Mouse (Mus musculus) embryonic facial prominence, embryonic 12.5 days (tissue): ENCODE results near the gene Phactr1. TPM values are rescaled to one million over a fixed set of nuclear protein-coding genes. Genes with fewer than 3 reads are reported as not detected.

Source experiments
- ATAC-seq: fragments of 200-750 bp; cut with Nextera tagmentation; 2 replicates; pipeline ENCODE4 v1.8.0; 2017; ENCODE audit not compliant: insufficient number of reproducible peaks, insufficient read depth, low FRiP score, low TSS enrichment
- H3K27ac ChIP-seq: fragments of 300-500 bp; sonication (generic); 2 replicates; pipeline ENCODE4 v1.5.1; 2016; ENCODE audit warnings: mild to moderate bottlenecking
- H3K27me3 ChIP-seq: fragments of 300-500 bp; sonication (generic); 2 replicates; pipeline ENCODE4 v1.6.1; 2016; ENCODE audit warnings: mild to moderate bottlenecking, moderate library complexity
- H3K36me3 ChIP-seq: fragments of 300-500 bp; sonication (generic); 2 replicates; pipeline ENCODE4 v1.6.1; 2016; ENCODE audit warnings: mild to moderate bottlenecking
- H3K4me1 ChIP-seq: fragments of 300-500 bp; sonication (generic); 2 replicates; pipeline ENCODE4 v1.6.1; 2016
- H3K4me2 ChIP-seq: fragments of 300-500 bp; sonication (generic); replicated peaks from 2 replicates; pipeline ENCODE4 v1.6.1; 2016; ENCODE audit warnings: mild to moderate bottlenecking, moderate library complexity
- H3K4me3 ChIP-seq: fragments of 300-500 bp; sonication (generic); 2 replicates; pipeline ENCODE4 v1.5.1; 2016; ENCODE audit warnings: mild to moderate bottlenecking
- H3K9ac ChIP-seq: fragments of 300-500 bp; sonication (generic); 2 replicates; pipeline ENCODE4 v1.6.1; 2016; ENCODE audit warnings: mild to moderate bottlenecking, moderate library complexity
- H3K9me3 ChIP-seq: fragments of 300-500 bp; sonication (generic); 2 replicates; pipeline ENCODE4 v1.6.1; 2016; ENCODE audit warnings: mild to moderate bottlenecking, moderate library complexity
- WGBS: fragments of 180-500 bp; shearing (Covaris S2); methylation state at CpG from one replicate; pipeline ENCODE4 v1.1.7; 2016; 5-methylcytosine and 5-hydroxymethylcytosine counted together
- polyA plus RNA-seq: library from polyadenylated mRNA; unstranded; fragments of >200 nt; fragmentation: Nextera tagmentation; extraction: Ambion mirVana; gene quantifications from 2 replicates; pipeline ENCODE4 v1.2.1, GENCODE M21; 2016

Gene Phactr1
- polyA plus RNA-seq, 1 experiment from 2014 or later = 16.1 TPM

GRCm38 (mm10) chr13:43146515-43147258, 466.3 kb downstream of the Phactr1 start:
- no peaks in the 10 kb centered on the region for H3K27me3 ChIP-seq
- WGBS = 61% methylated on average over 8 of the region's 8 CpGs
- ATAC-seq = no peak

GRCm38 (mm10) chr13:43148692-43149091, 468.3 kb downstream of the Phactr1 start:
- H3K4me1 ChIP-seq = 0 out of 2 replicates have a peak, but pooled peaks cover 4% of the 10 kb centered on the region
- no peak overlapping the region for H3K27ac ChIP-seq
- H3K36me3 ChIP-seq = peaks cover 20% of the 10 kb centered on the region
- WGBS = 61% methylated on average over 4 of the region's 4 CpGs
- no peak overlapping the region for H3K4me2 ChIP-seq
- no peak overlapping the region for H3K4me3 ChIP-seq
- ATAC-seq = no peak
- H3K9ac ChIP-seq = no peak overlapping the region
- no peaks in the 10 kb centered on the region for H3K27me3 ChIP-seq
- no peaks in the 10 kb centered on the region for H3K9me3 ChIP-seq

More at GRCm38 (mm10) chr13:43146515-43147258, 466.3 kb downstream of the Phactr1 start:
- H3K9me3 ChIP-seq = no peaks in the 10 kb centered on the region
- 0 out of 2 replicates have a peak, but pooled peaks cover 4% of the 10 kb centered on the region for H3K4me1 ChIP-seq
- no peak overlapping the region for H3K4me3 ChIP-seq
- peaks cover 6% of the 10 kb centered on the region for H3K36me3 ChIP-seq
- no peak overlapping the region for H3K27ac ChIP-seq
- no peak overlapping the region for H3K9ac ChIP-seq
- no peak overlapping the region for H3K4me2 ChIP-seq

GRCm38 (mm10) chr13:43149661-43150060, 469.2 kb downstream of the Phactr1 start:
- no peak for ATAC-seq
- 0 out of 2 replicates have a peak, but pooled peaks cover 4% of the 10 kb centered on the region for H3K4me1 ChIP-seq
- H3K27ac ChIP-seq = no peak overlapping the region
- H3K4me3 ChIP-seq = no peak overlapping the region
- peaks cover 30% of the 10 kb centered on the region for H3K36me3 ChIP-seq
- WGBS = 70% methylated on average over 3 of the region's 3 CpGs
- no peaks in the 10 kb centered on the region for H3K9me3 ChIP-seq
- H3K4me2 ChIP-seq = no peak overlapping the region
- no peaks in the 10 kb centered on the region for H3K27me3 ChIP-seq
- no peak overlapping the region for H3K9ac ChIP-seq

- no peak for ATAC-seq
- 92% methylated on average over 14 of the region's 14 CpGs for WGBS
- Histone ChIP-seq H3K4me3 (no peak overlapping the region), H3K9ac (no peak overlapping the region), H3K27me3 (no peaks in the 10 kb centered on the region), H3K4me2 (no peak overlapping the region), H3K27ac (no peak overlapping the region), H3K9me3 (no peaks in the 10 kb centered on the region), H3K4me1 (0 out of 2 replicates have a peak, but pooled peaks cover 4% of the 10 kb centered on the region), H3K36me3 (peaks cover 39% of the 10 kb centered on the region)
Measured at GRCm38 (mm10) chr13:43152005-43152520, 471.6 kb downstream of the Phactr1 start.

- Histone ChIP-seq H3K27me3 (no peaks in the 10 kb centered on the region), H3K4me3 (no peak overlapping the region), H3K9ac (no peak overlapping the region), H3K4me2 (no peak overlapping the region), H3K27ac (no peak overlapping the region), H3K9me3 (no peaks in the 10 kb centered on the region), H3K36me3 (peaks cover 43% of the 10 kb centered on the region), H3K4me1 (no peaks in the 10 kb centered on the region)
- ATAC-seq = no peak
- WGBS = 41% methylated on average over 5 of the region's 5 CpGs
Measured at GRCm38 (mm10) chr13:43157370-43157769, 476.9 kb downstream of the Phactr1 start.

GRCm38 (mm10) chr13:43158281-43158680, 477.9 kb downstream of the Phactr1 start:
- Histone ChIP-seq H3K9ac (no peak overlapping the region), H3K4me3 (no peak overlapping the region), H3K27ac (no peak overlapping the region), H3K27me3 (no peaks in the 10 kb centered on the region), H3K36me3 (peaks cover 40% of the 10 kb centered on the region), H3K4me1 (no peaks in the 10 kb centered on the region), H3K9me3 (no peaks in the 10 kb centered on the region), H3K4me2 (no peak overlapping the region)
- ATAC-seq = no peak
- 43% methylated on average over 5 of the region's 5 CpGs for WGBS

GRCm38 (mm10) chr13:43159429-43159828, 479.0 kb downstream of the Phactr1 start:
- Histone ChIP-seq H3K4me2 (no peak overlapping the region), H3K9me3 (no peaks in the 10 kb centered on the region), H3K9ac (no peak overlapping the region), H3K4me3 (no peak overlapping the region), H3K27ac (no peak overlapping the region), H3K36me3 (peaks cover 40% of the 10 kb centered on the region), H3K27me3 (no peaks in the 10 kb centered on the region), H3K4me1 (no peaks in the 10 kb centered on the region)
- WGBS = 72% methylated on average over 3 of the region's 3 CpGs
- no peak for ATAC-seq

- Histone ChIP-seq H3K36me3 (peaks cover 18% of the 10 kb centered on the region), H3K4me2 (no peak overlapping the region), H3K9me3 (no peaks in the 10 kb centered on the region), H3K27me3 (no peaks in the 10 kb centered on the region), H3K4me3 (no peak overlapping the region), H3K27ac (no peak overlapping the region), H3K9ac (no peak overlapping the region), H3K4me1 (no peaks in the 10 kb centered on the region; the same call in 1 of the 2 replicates)
- no peak for ATAC-seq
- 73% methylated on average over 9 of the region's 9 CpGs for WGBS
Measured at GRCm38 (mm10) chr13:43167721-43168120, 487.3 kb downstream of the Phactr1 start.

GRCm38 (mm10) chr13:43171020-43171710, 490.7 kb downstream of the Phactr1 start, which contains the start of gene Tbc1d7:
Gene Tbc1d7, minus strand, starts transcription at chr13:43171501.
- Histone ChIP-seq H3K27ac (peak within 1 kb of the TSS; percentile 74), H3K4me1 (no peaks in the 10 kb centered on the region; the same call in 1 of the 2 replicates), H3K9ac (peak within 1 kb of the TSS; percentile 78), H3K4me2 (peak within 1 kb of the TSS; percentile 59), H3K9me3 (no peaks in the 10 kb centered on the region), H3K4me3 (peak within 1 kb of the TSS; percentile 72), H3K27me3 (no peaks in the 10 kb centered on the region), H3K36me3 (no peaks in the 10 kb centered on the region; the same call in 1 of the 2 replicates)
- under 1% methylated on average over 48 of the region's 48 CpGs for WGBS
- peak; percentile 89 for ATAC-seq

GRCm38 (mm10) chr13:43172036-43172713, 491.8 kb downstream of the Phactr1 start:
- H3K27ac ChIP-seq = peak overlapping the region; percentile 74; the same call in 1 of the 2 replicates
- H3K4me1 ChIP-seq = no peaks in the 10 kb centered on the region; the same call in 1 of the 2 replicates
- no peaks in the 10 kb centered on the region for H3K9me3 ChIP-seq
- 35% methylated on average over 14 of the region's 14 CpGs for WGBS
- peak overlapping the region; percentile 78 for H3K9ac ChIP-seq
- H3K36me3 ChIP-seq = no peaks in the 10 kb centered on the region; the same call in 1 of the 2 replicates
- peak overlapping the region; percentile 72 for H3K4me3 ChIP-seq
- H3K27me3 ChIP-seq = no peaks in the 10 kb centered on the region
- H3K4me2 ChIP-seq = peak overlapping the region; percentile 59
- no peak for ATAC-seq

GRCm38 (mm10) chr13:43173262-43173661, 492.8 kb downstream of the Phactr1 start:
- WGBS = 17% methylated on average over 9 of the region's 9 CpGs
- Histone ChIP-seq H3K4me2 (no peak overlapping the region), H3K27ac (no peak overlapping the region), H3K36me3 (no peaks in the 10 kb centered on the region), H3K4me3 (no peak overlapping the region), H3K9me3 (no peaks in the 10 kb centered on the region), H3K4me1 (no peaks in the 10 kb centered on the region; the same call in 1 of the 2 replicates), H3K27me3 (no peaks in the 10 kb centered on the region), H3K9ac (no peak overlapping the region)
- ATAC-seq = no peak
